Mouse (Mus musculus) urinary bladder, postnatal 4 days (tissue): ENCODE results near the gene Dmwd.

Source experiments
- DNase-seq, 2 experiments: peaks; one replicate each; pipeline ENCODE4 v3.0.0; 2021 to 2022; ENCODE audit warnings: low spot score in 2 of 2

Gene Dmwd

GRCm38 (mm10) chr7:19094826-19095750, 19.1 kb downstream of the Dmwd start:
- DNase-seq, result peak in 1 of 2 experiments; percentile 62

GRCm38 (mm10) chr7:19095751-19096110, 19.7 kb downstream of the Dmwd start:
- peak; percentile 69 to 86 for DNase-seq

- peak in 1 of 2 experiments; percentile 57 for DNase-seq
Measured at GRCm38 (mm10) chr7:19096421-19096976, 20.5 kb downstream of the Dmwd start.

- DNase-seq, result peak in 1 of 2 experiments; percentile 55
Measured at GRCm38 (mm10) chr7:19097217-19097616, 21.2 kb downstream of the Dmwd start.

- no peak for DNase-seq
Measured at GRCm38 (mm10) chr7:19097863-19098262, 21.8 kb downstream of the Dmwd start.

GRCm38 (mm10) chr7:19098811-19099210, 22.8 kb downstream of the Dmwd start:
- DNase-seq, result no peak

- no peak for DNase-seq
Measured at GRCm38 (mm10) chr7:19100290-19100689, 24.3 kb downstream of the Dmwd start.

- no peak for DNase-seq
Measured at GRCm38 (mm10) chr7:19103741-19104140, 27.7 kb downstream of the Dmwd start.

- no peak for DNase-seq
Measured at GRCm38 (mm10) chr7:19104486-19104885, 28.5 kb downstream of the Dmwd start.

- DNase-seq, result no peak
Measured at GRCm38 (mm10) chr7:19107436-19107835, 31.4 kb downstream of the Dmwd start.

- DNase-seq, result no peak
Measured at GRCm38 (mm10) chr7:19109565-19109964, 33.5 kb downstream of the Dmwd start.

- DNase-seq, result peak in 1 of 2 experiments; percentile 60
Measured at GRCm38 (mm10) chr7:19118028-19118771, 42.2 kb downstream of the Dmwd start, which contains the start of gene Gm4969. TSS of gene Gm4969 (minus strand) at chr7:19118368.

- no peak for DNase-seq
Measured at GRCm38 (mm10) chr7:19119083-19119482, 43.1 kb downstream of the Dmwd start.

GRCm38 (mm10) chr7:19119631-19120429, 43.8 kb downstream of the Dmwd start, which contains the start of gene Fbxo46:
TSS of gene Fbxo46 (plus strand) at chr7:19119859.
- peak; percentile 89 for DNase-seq

- DNase-seq, result no peak
Measured at GRCm38 (mm10) chr7:19121686-19122085, 45.7 kb downstream of the Dmwd start.

- no peak for DNase-seq
Measured at GRCm38 (mm10) chr7:19124713-19125112, 48.7 kb downstream of the Dmwd start.

- DNase-seq, result no peak
Measured at GRCm38 (mm10) chr7:19127744-19128143, 51.7 kb downstream of the Dmwd start.

- no peak for DNase-seq
Measured at GRCm38 (mm10) chr7:19129396-19129795, 53.4 kb downstream of the Dmwd start.

- DNase-seq, result no peak
Measured at GRCm38 (mm10) chr7:19130657-19131056, 54.6 kb downstream of the Dmwd start.

- DNase-seq, result peak; percentile 98 to 99
Measured at GRCm38 (mm10) chr7:19131324-19131848, 55.4 kb downstream of the Dmwd start.
